Mouse (Mus musculus) brain, embryonic 14.5 days (tissue): ENCODE data around the gene Krtap19-9b. TPM values are rescaled to one million over a fixed set of nuclear protein-coding genes. Genes with fewer than 3 reads are reported as not detected.

Experiments
- DNase-seq: peaks from one replicate; pipeline ENCODE4 v3.0.0-alpha.2; 2011; ENCODE audit warnings: low read depth
- CTCF ChIP-seq: fragments of 200-500 bp; IDR thresholded peaks from 2 replicates; pipeline ENCODE4 v1.5.1; 2012; ENCODE audit warnings: inconsistent platforms, mild to moderate bottlenecking, moderate library complexity, borderline replicate concordance; ENCODE audit not compliant: insufficient read depth, insufficient read length; ENCODE audit errors: extremely low read depth
- POLR2A ChIP-seq: fragments of 200-500 bp; IDR thresholded peaks from 2 replicates; pipeline ENCODE4 v1.6.1; 2012; ENCODE audit warnings: mild to moderate bottlenecking, inconsistent platforms, borderline replicate concordance; ENCODE audit not compliant: poor library complexity, insufficient read depth, insufficient read length, severe bottlenecking; ENCODE audit errors: extremely low read depth
- polyA plus RNA-seq: library from polyadenylated mRNA; depleted of rRNA; stranded (reverse); fragments of >200 nt; gene quantifications from 2 replicates; pipeline ENCODE4 v1.2.3, GENCODE M21; 2012; rRNA removed

The Krtap19-9b gene
- polyA plus RNA-seq: not detected in 2 replicates

- TF ChIP-seq CTCF (no peak), POLR2A (no peak)
- no peak for DNase-seq
Observed at GRCm38 (mm10) chr16:88932165-88932564, at the start of gene Krtap19-9b. TSS of gene Krtap19-9b (minus strand) at chr16:88932265.

GRCm38 (mm10) chr16:88962773-88963172 is 30.7 kb upstream of the Krtap19-9b start, which contains the start of gene Krtap16-3:
TSS of gene Krtap16-3 (minus strand) at chr16:88962873.
- TF ChIP-seq CTCF (no peak), POLR2A (no peak)
- DNase-seq: peak; percentile 37

DNA sequence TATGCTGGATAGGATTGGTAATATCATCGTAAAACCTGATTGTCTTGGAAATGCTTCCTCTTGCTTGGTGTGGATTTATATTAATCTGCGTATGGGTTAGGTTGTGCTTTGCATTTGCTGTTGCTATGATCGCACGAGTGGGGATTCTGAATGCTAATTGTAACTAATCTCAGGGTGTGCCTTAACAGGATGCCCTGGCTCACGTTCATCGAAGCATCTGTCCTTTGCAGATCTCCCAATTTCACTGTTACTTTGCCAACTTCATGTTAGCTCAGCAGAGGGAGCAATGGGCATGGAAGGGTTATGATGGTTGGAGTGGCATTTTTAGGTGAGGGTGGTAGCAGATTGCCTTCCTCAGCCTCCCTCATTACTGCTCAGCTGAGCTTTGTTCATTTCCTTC is 9.0 kb upstream of the Krtap19-9b start:
- peak; percentile 70 for DNase-seq
- TF ChIP-seq CTCF (no peak), POLR2A (no peak)

DNA sequence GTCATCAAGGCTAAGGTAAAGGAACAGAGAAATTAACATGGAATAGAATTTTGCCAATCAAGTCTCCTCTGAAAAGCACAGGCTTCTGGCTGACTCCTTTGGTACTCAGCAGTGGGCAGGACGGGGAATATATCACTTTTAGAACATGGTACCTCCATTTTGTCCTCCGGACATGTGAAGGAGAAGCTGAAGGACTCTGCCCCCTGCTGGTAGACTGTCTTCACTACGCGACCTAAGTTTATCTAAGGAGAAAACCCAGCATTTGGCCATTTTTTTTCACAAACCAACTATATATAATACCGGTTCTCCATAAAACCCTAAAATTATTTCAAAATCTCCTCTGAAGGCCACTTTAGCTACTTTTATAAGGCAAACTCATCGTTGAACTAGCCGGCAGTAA is 6.2 kb upstream of the Krtap19-9b start:
- peak; percentile 44 for DNase-seq
- TF ChIP-seq POLR2A (no peak), CTCF (peak; percentile 55; the same call in 1 of the 2 replicates)

DNA sequence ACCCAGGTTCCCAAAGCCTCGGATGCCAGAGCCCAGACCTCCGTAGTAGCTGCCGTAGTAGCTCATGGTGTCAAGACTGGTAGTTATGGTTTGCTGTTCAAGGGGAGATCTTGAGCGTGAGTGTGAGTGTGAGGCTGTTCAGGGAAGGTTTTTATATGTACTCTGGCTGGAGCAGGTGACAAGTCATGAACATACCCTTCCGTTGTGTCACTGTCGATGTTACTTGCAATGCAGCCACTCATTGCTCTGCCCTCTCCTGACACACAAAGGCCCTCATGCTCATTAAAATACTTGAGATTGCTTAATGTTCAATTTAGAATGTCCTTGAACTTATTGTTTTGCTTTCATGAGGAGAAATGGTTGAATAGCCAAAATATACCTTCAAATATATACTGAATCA is 35.7 kb downstream of the Krtap19-9b start, which contains the start of gene Krtap19-5:
TSS of gene Krtap19-5 (minus strand) at position 101 of the 400 bp plus-strand sequence.
- TF ChIP-seq POLR2A: no peak
- DNase-seq: no peak

DNA sequence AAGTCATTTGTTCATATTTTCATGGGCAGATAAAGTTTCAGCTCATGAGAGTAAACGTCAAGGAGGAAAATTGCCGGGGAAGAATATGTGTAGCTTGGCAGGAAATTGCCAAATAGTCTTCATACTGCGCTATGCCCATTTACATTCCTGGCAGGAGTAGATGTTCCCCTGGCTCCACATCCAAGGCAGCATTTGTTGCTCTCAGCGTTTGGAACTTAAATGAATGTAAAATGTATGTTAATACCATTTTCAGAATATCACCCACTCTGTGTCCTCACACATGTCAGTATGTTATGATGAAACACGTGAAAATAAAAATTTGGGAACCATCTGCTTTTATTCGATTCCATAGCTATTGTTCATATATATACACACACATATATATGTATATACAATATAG is 45.2 kb downstream of the Krtap19-9b start:
- peak; percentile 74 for DNase-seq
- no peak for TF ChIP-seq POLR2A

- TF ChIP-seq POLR2A (no peak), CTCF (no peak)
- DNase-seq: no peak
Observed at GRCm38 (mm10) chr16:88884989-88885388, 47.1 kb downstream of the Krtap19-9b start, which contains the start of gene Krtap19-4. TSS of gene Krtap19-4 (minus strand) at chr16:88885089.

Other genes starting within 250 kb of the Krtap19-9b start
- gene 2310061N02Rik, start 224.3 kb downstream of the Krtap19-9b start, polyA plus RNA-seq: not detected in 2 replicates
- gene Krtap13-1, start 203.4 kb downstream of the Krtap19-9b start, polyA plus RNA-seq: not detected in 2 replicates
- gene Krtap13, start 180.6 kb downstream of the Krtap19-9b start, polyA plus RNA-seq: not detected in 2 replicates
- not detected in 2 replicates for gene 2310034C09Rik, start 173.4 kb downstream of the Krtap19-9b start, polyA plus RNA-seq
- not detected in 2 replicates for gene 2310057N15Rik, start 158.1 kb downstream of the Krtap19-9b start, polyA plus RNA-seq
- gene Gm5965, start 154.4 kb downstream of the Krtap19-9b start, polyA plus RNA-seq: not detected in 2 replicates
- gene Gm20741, start 120.0 kb downstream of the Krtap19-9b start, polyA plus RNA-seq: not detected in 2 replicates
- not detected in 2 replicates for gene Krtap15, start 112.0 kb downstream of the Krtap19-9b start, polyA plus RNA-seq
- not detected in 2 replicates for gene Krtap14, start 106.1 kb downstream of the Krtap19-9b start, polyA plus RNA-seq
- not detected in 2 replicates for gene Krtap19-1, start 62.9 kb downstream of the Krtap19-9b start, polyA plus RNA-seq
- not detected in 2 replicates for gene Krtap19-2, start 58.0 kb downstream of the Krtap19-9b start, polyA plus RNA-seq
- not detected in 2 replicates for gene Krtap19-3, start 54.2 kb downstream of the Krtap19-9b start, polyA plus RNA-seq
- gene Krtap19-4, start 47.2 kb downstream of the Krtap19-9b start, polyA plus RNA-seq: not detected in 2 replicates
- gene Krtap19-5, start 35.8 kb downstream of the Krtap19-9b start, polyA plus RNA-seq: not detected in 2 replicates
- not detected in 2 replicates for gene Krtap16-3, start 30.6 kb upstream of the Krtap19-9b start, polyA plus RNA-seq
- not detected in 2 replicates for gene Krtap22-2, start 78.5 kb upstream of the Krtap19-9b start, polyA plus RNA-seq
- gene Gm10229, start 83.0 kb upstream of the Krtap19-9b start, polyA plus RNA-seq: not detected in 2 replicates
- not detected in 2 replicates for gene Krtap6-1, start 99.4 kb upstream of the Krtap19-9b start, polyA plus RNA-seq
- not detected in 2 replicates for gene Gm10228, start 109.2 kb upstream of the Krtap19-9b start, polyA plus RNA-seq
- not detected in 2 replicates for gene Krtap6-5, start 115.6 kb upstream of the Krtap19-9b start, polyA plus RNA-seq
- not detected in 2 replicates for gene 1110025L11Rik, start 131.7 kb upstream of the Krtap19-9b start, polyA plus RNA-seq
- gene Krtap6-3, start 151.8 kb upstream of the Krtap19-9b start, polyA plus RNA-seq: not detected in 2 replicates
- gene Gm6358, start 208.6 kb upstream of the Krtap19-9b start, polyA plus RNA-seq: not detected in 2 replicates
- gene Gm10061, start 218.8 kb upstream of the Krtap19-9b start, polyA plus RNA-seq: not detected in 2 replicates
- not detected in 2 replicates for gene Gm9789, start 225.7 kb upstream of the Krtap19-9b start, polyA plus RNA-seq
- not detected in 2 replicates for gene Gm7735, start 237.2 kb upstream of the Krtap19-9b start, polyA plus RNA-seq
- gene 1110057P08Rik, start 242.5 kb upstream of the Krtap19-9b start, polyA plus RNA-seq: not detected in 2 replicates